Mouse (Mus musculus): Measurements from ENCODE around the gene Impg2. TPM values are rescaled to one million over a fixed set of nuclear protein-coding genes. Genes with fewer than 3 reads are reported as not detected.

Impg2 gene
- 0.02 and 0.03 TPM in 2 replicates for polyA plus RNA-seq (2012; ENCODE audit: low replicate concordance)

GRCm38 (mm10) chr16:56204051-56204450, at the start of gene Impg2:
TSS of gene Impg2 (plus strand) at chr16:56204313.

Other genes starting within 250 kb of the Impg2 start
- gene Rpl24, start 238.0 kb upstream of the Impg2 start, polyA plus RNA-seq (2012; ENCODE audit: low replicate concordance) = 57.8 and 109 TPM in 2 replicates
- 5.4 and 8.2 TPM in 2 replicates for gene Zbtb11, start 230.4 kb upstream of the Impg2 start, polyA plus RNA-seq (2012; ENCODE audit: low replicate concordance)
- gene Pcnp, start 174.6 kb upstream of the Impg2 start, polyA plus RNA-seq (2012; ENCODE audit: low replicate concordance) = 20.5 and 23.3 TPM in 2 replicates
- 10.6 and 13.0 TPM in 2 replicates for gene Trmt10c, start 166.5 kb upstream of the Impg2 start, polyA plus RNA-seq (2012; ENCODE audit: low replicate concordance)
- 17.2 and 19.8 TPM in 2 replicates for gene Senp7, start 156.0 kb upstream of the Impg2 start, polyA plus RNA-seq (2012; ENCODE audit: low replicate concordance)

Data from hematopoietic multipotent progenitor cell, adult 10-12 weeks (in vitro differentiated cells).